Mouse (Mus musculus): ENCODE results near the gene Ctsa.

GRCm38 (mm10) chr2:164886617-164887016 lies 53.9 kb downstream of the Ctsa start:
- TF ChIP-seq CTCF (IDR thresholded peaks at IDR 0.05; ENCODE audit: extremely low read depth, insufficient read depth, insufficient read length, insufficient replicate concordance) (no peak), POLR2A (IDR thresholded peaks at IDR 0.05; ENCODE audit: low read depth, low read length) (no peak)
